Mouse (Mus musculus) liver, adult 2 months (tissue): ENCODE measurements around the gene Vtn. TPM values are rescaled to one million over a fixed set of nuclear protein-coding genes. Genes with fewer than 3 reads are reported as not detected.
"Not testable (repeated sequence)": the region's sequence is repeated elsewhere in the genome, so short reads cannot be mapped to it uniquely, and the experiment has no call there.

Source experiments
- DNase-seq: peaks from one replicate; pipeline ENCODE4 v3.0.0-alpha.2; 2011; ENCODE audit warnings: low read depth, low spot score; ENCODE audit errors: extremely low read depth
- H3K27ac ChIP-seq: fragments of 200-500 bp; replicated peaks from 2 replicates; pipeline ENCODE4 v1.5.1; 2012; ENCODE audit warnings: low read depth, mild to moderate bottlenecking, control low read depth, inconsistent platforms, low read length; ENCODE audit not compliant: insufficient read depth
- H3K27me3 ChIP-seq: fragments of 200-500 bp; 2 replicates; pipeline ENCODE4 v1.6.1; 2012; ENCODE audit warnings: mild to moderate bottlenecking, moderate library complexity, low read length, inconsistent platforms; ENCODE audit not compliant: control insufficient read depth, insufficient read depth
- H3K36me3 ChIP-seq: fragments of 200-500 bp; 2 replicates; pipeline ENCODE4 v1.6.1; 2012; ENCODE audit warnings: low read length, inconsistent platforms; ENCODE audit not compliant: control insufficient read depth, insufficient read depth
- H3K4me1 ChIP-seq: fragments of 200-500 bp; 2 replicates; pipeline ENCODE4 v1.6.1; 2011; ENCODE audit warnings: low read length; ENCODE audit not compliant: control insufficient read depth, insufficient read depth
- H3K4me3 ChIP-seq: fragments of 200-500 bp; 2 replicates; pipeline ENCODE4 v1.5.1; 2011; ENCODE audit warnings: low read depth, mild to moderate bottlenecking, control low read depth, low read length, moderate library complexity; ENCODE audit not compliant: insufficient read depth
- H3K79me2 ChIP-seq: fragments of 200-500 bp; 2 replicates; pipeline ENCODE4 v1.6.1; 2012; ENCODE audit warnings: inconsistent platforms, mild to moderate bottlenecking, low read length, moderate library complexity; ENCODE audit not compliant: control insufficient read depth, insufficient read depth
- H3K9ac ChIP-seq: fragments of 200-500 bp; 2 replicates; pipeline ENCODE4 v1.6.1; 2012; ENCODE audit warnings: low read depth, mild to moderate bottlenecking, control low read depth, inconsistent platforms, low read length
- CTCF ChIP-seq: fragments of 200-500 bp; IDR thresholded peaks from 2 replicates; pipeline ENCODE4 v1.5.1; 2011; ENCODE audit warnings: low read depth, low read length, control low read depth
- POLR2A ChIP-seq: fragments of 200-500 bp; IDR thresholded peaks from 2 replicates; pipeline ENCODE4 v1.6.1; 2011; ENCODE audit warnings: low read length, control low read depth; ENCODE audit not compliant: insufficient read depth; ENCODE audit errors: extremely low read depth
- WGBS: fragments of 180-500 bp; shearing (Covaris S2); methylation state at CpG from one replicate; pipeline ENCODE4 v1.1.7; 2018; 5-methylcytosine and 5-hydroxymethylcytosine counted together
- polyA plus RNA-seq: library from polyadenylated mRNA; depleted of rRNA; stranded (reverse); fragments of >200 nt; gene quantifications from 2 replicates; pipeline ENCODE4 v1.2.3, GENCODE M21; 2012
- total RNA-seq: library from RNA; depleted of rRNA; stranded (reverse); fragments of >200 nt; gene quantifications from 2 replicates; pipeline ENCODE4 v1.2.3, GENCODE M21; 2014

The Vtn gene
- total and polyA plus RNA-seq, 2 experiments = 2,089 to 3,152 TPM

GRCm38 (mm10) chr11:78531046-78531445, 32.2 kb downstream of the Vtn start:
- no peak for TF ChIP-seq POLR2A
- no peak for TF ChIP-seq CTCF
- H3K9ac ChIP-seq = peak overlapping the region; percentile 37; the same call in 1 of the 2 replicates
- peaks cover 3% of the 10 kb centered on the region; the same call in 1 of the 2 replicates for H3K4me1 ChIP-seq
- H3K27ac ChIP-seq = peak overlapping the region; percentile 87
- no peaks in the 10 kb centered on the region for H3K27me3 ChIP-seq
- peaks cover 10% of the 10 kb centered on the region; the same call in 1 of the 2 replicates for H3K36me3 ChIP-seq
- H3K79me2 ChIP-seq = peaks cover 12% of the 10 kb centered on the region; the same call in 1 of the 2 replicates
- no peak for DNase-seq
- H3K4me3 ChIP-seq = peak overlapping the region; percentile 8; the same call in 1 of the 2 replicates
- WGBS = 72% methylated on average over 6 of the region's 6 CpGs

GRCm38 (mm10) chr11:78531515-78531914, 32.6 kb downstream of the Vtn start:
- WGBS = 82% methylated on average over 10 of the region's 10 CpGs
- H3K79me2 ChIP-seq = peaks cover 12% of the 10 kb centered on the region; the same call in 1 of the 2 replicates
- not testable (repeated sequence) for H3K9ac ChIP-seq, H3K27me3 ChIP-seq, H3K4me1 ChIP-seq, DNase-seq, H3K4me3 ChIP-seq
- H3K27ac ChIP-seq = peak overlapping the region; percentile 58; the same call in 1 of the 2 replicates
- H3K36me3 ChIP-seq = peaks cover 10% of the 10 kb centered on the region; the same call in 1 of the 2 replicates

GRCm38 (mm10) chr11:78534516-78534915, 35.6 kb downstream of the Vtn start:
- Histone ChIP-seq H3K27me3 (no peaks in the 10 kb centered on the region), H3K4me1 (peaks cover 11% of the 10 kb centered on the region), H3K79me2 (peaks cover 15% of the 10 kb centered on the region; the same call in 1 of the 2 replicates), H3K27ac (no peak overlapping the region), H3K36me3 (peaks cover 5% of the 10 kb centered on the region; the same call in 1 of the 2 replicates), H3K9ac (no peak overlapping the region), H3K4me3 (peak overlapping the region; percentile 81; the same call in 1 of the 2 replicates)
- WGBS = 72% methylated on average over 4 of the region's 4 CpGs
- no peak for DNase-seq
- TF ChIP-seq CTCF (no peak), POLR2A (no peak)

GRCm38 (mm10) chr11:78535376-78536079, 36.6 kb downstream of the Vtn start:
- no peaks in the 10 kb centered on the region for H3K27me3 ChIP-seq
- peaks cover 15% of the 10 kb centered on the region; the same call in 1 of the 2 replicates for H3K79me2 ChIP-seq
- peak overlapping the region; percentile 81 for H3K4me3 ChIP-seq
- H3K4me1 ChIP-seq = peaks cover 11% of the 10 kb centered on the region
- TF ChIP-seq POLR2A = no peak
- TF ChIP-seq CTCF = no peak
- peak; percentile 75 for DNase-seq
- peak overlapping the region; percentile 79 for H3K27ac ChIP-seq
- peaks cover 11% of the 10 kb centered on the region for H3K36me3 ChIP-seq
- WGBS = 1% methylated on average over 23 of the region's 23 CpGs
- H3K9ac ChIP-seq = peak overlapping the region; percentile 81

GRCm38 (mm10) chr11:78536080-78536689, 37.3 kb downstream of the Vtn start, which contains the start of the genes Tnfaip1 and Ift20:
Gene Tnfaip1, minus strand, starts transcription at chr11:78536332.
Gene Ift20, plus strand, starts transcription at chr11:78536361.
- TF ChIP-seq CTCF = no peak
- TF ChIP-seq POLR2A = peak; percentile 77
- Histone ChIP-seq H3K9ac (peak within 1 kb of the TSS; percentile 87), H3K4me1 (peaks cover 11% of the 10 kb centered on the region), H3K4me3 (peak within 1 kb of the TSS; percentile 86), H3K27ac (peak within 1 kb of the TSS; percentile 79), H3K27me3 (no peaks in the 10 kb centered on the region), H3K36me3 (peaks cover 16% of the 10 kb centered on the region), H3K79me2 (peaks cover 15% of the 10 kb centered on the region; the same call in 1 of the 2 replicates)
- WGBS = under 1% methylated on average over 52 of the region's 52 CpGs
- DNase-seq = peak; percentile 98

- peak overlapping the region; percentile 87 for H3K9ac ChIP-seq
- H3K27me3 ChIP-seq = no peaks in the 10 kb centered on the region
- peaks cover 11% of the 10 kb centered on the region for H3K4me1 ChIP-seq
- no peak for DNase-seq
- H3K36me3 ChIP-seq = peaks cover 19% of the 10 kb centered on the region
- WGBS = under 1% methylated on average over 14 of the region's 14 CpGs
- peak overlapping the region; percentile 76 for H3K27ac ChIP-seq
- H3K79me2 ChIP-seq = peaks cover 15% of the 10 kb centered on the region; the same call in 1 of the 2 replicates
- H3K4me3 ChIP-seq = peak overlapping the region; percentile 86
- TF ChIP-seq POLR2A (no peak), CTCF (no peak)
Observed at GRCm38 (mm10) chr11:78536690-78537084, 37.8 kb downstream of the Vtn start.
